Mouse (Mus musculus): ENCODE data around the gene Cmtm6.

DNA sequence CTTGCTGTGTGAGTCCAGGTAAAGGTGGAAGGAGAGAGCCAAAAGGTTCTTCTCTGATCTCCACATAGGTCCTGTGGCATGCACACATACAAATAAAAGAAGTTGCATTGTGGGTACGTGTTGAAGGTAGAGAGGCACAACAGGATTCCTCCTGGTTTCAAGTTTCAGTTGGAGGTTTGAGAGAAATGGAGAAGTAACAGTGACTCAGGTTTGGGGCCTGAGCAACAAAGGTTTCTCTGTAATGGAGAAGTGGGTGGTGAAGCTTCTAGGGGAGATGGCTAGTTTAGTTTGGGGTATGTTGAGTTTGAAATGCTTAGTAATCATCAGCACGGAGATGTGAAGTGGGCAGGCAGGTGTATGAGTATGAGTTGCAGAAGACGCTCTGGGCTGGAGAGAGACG lies 48.7 kb upstream of the Cmtm6 start:
- no peak for TF ChIP-seq CTCF (IDR thresholded peaks at IDR 0.05; ENCODE audit: borderline replicate concordance, extremely low read depth, insufficient read depth, insufficient read length)
- no peak for TF ChIP-seq POLR2A (IDR thresholded peaks at IDR 0.05; ENCODE audit: borderline replicate concordance, extremely low read depth, insufficient read depth, insufficient read length, poor library complexity, severe bottlenecking)

All from brain, embryonic 14.5 days (tissue).